9 mouse cellular contexts compared by ENCODE assay signal in the genomic region with DNA sequence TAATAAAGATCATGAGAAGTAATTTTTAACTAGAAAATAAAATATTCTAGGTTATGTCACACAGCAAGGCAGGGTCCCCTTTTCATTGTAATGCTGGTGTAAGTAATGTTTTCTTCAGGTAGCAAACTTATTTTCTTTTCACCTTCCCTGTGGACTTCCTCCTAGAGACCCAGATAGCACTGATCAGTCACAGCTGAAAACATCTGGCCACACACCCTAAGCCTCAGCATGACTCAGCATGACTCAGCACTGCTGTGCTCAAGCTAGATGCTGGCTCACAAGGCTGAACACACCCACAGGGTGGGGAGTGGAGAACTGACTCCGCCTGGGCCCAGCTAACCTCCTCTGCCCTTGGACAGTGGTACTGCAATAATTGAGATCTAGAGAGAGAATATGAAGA. TPM values are rescaled to one million over a fixed set of nuclear protein-coding genes. Genes with fewer than 3 reads are reported as not detected.
DNase-seq lines count a peak whose midpoint lies in the region; ATAC-seq lines count a peak whose summit lies in the region.
"Had no signal": no experiment of that assay in that cellular context is flagged by ENCODE, and none has a peak within 500 bp of the region (broad histone marks: within the 10 kb centered on the region; RNA-seq: fewer than 3 reads in every experiment).

No protein-coding gene starts in this region.

- no peaks in the 10 kb centered on the region for H3K27me3 ChIP-seq in lung, embryonic 15.5 days
- H3K27me3 ChIP-seq: neural tube, embryonic 12.5 days had no signal

- H3K9ac ChIP-seq in lung, embryonic 15.5 days, result no peak overlapping the region
- H3K9ac ChIP-seq: neural tube, embryonic 12.5 days had no signal

- WGBS in lung, embryonic 15.5 days, result 53% methylated on average over 1 of the region's 1 CpGs

- no peak for DNase-seq in lung, postnatal 25 days (ENCODE audit: low spot score)
- peak; percentile 74 for DNase-seq in WW6 (ENCODE audit: low read depth, low spot score)
- DNase-seq in fibroblast of lung, adult 2 months (ENCODE audit: low read depth), result peak; percentile 49
- DNase-seq in liver, result peak; percentile 99
- DNase-seq in urinary bladder, postnatal 25 days (ENCODE audit: low spot score), result peak; percentile 4
- DNase-seq in layer of hippocampus, postnatal 14 days (ENCODE audit: low spot score in 2 of 2), result no peak
- no peak for DNase-seq in neural tube, embryonic 10.5 days (ENCODE audit: extremely low spot score, low spot score)

- no peak overlapping the region for H3K27ac ChIP-seq in lung, embryonic 15.5 days
- H3K27ac ChIP-seq: neural tube, embryonic 12.5 days had no signal

- no peaks in the 10 kb centered on the region for H3K9me3 ChIP-seq in lung, embryonic 15.5 days
- H3K9me3 ChIP-seq: neural tube, embryonic 12.5 days had no signal

- peak; percentile 81 for ATAC-seq in lung, embryonic 15.5 days (ENCODE audit: borderline replicate concordance, extremely low read depth, low FRiP score, low TSS enrichment)

- H3K4me3 ChIP-seq in lung, embryonic 15.5 days, result no peak overlapping the region
- H3K4me3 ChIP-seq: neural tube, embryonic 12.5 days had no signal

- no peaks in the 10 kb centered on the region for H3K36me3 ChIP-seq in lung, embryonic 15.5 days
- H3K36me3 ChIP-seq: neural tube, embryonic 12.5 days had no signal

- H3K4me2 ChIP-seq in lung, embryonic 15.5 days, result no peak overlapping the region
- H3K4me2 ChIP-seq: neural tube, embryonic 12.5 days had no signal

- H3K4me1 ChIP-seq in lung, embryonic 15.5 days, result no peaks in the 10 kb centered on the region
- H3K4me1 ChIP-seq: neural tube, embryonic 12.5 days had no signal

RNA-seq across cellular contexts. Expression of a gene that starts 7.8 kb away (rescaled TPM):
- polyA plus RNA-seq in lung, embryonic 15.5 days (2015; fragmentation: Nextera tagmentation; extraction: Ambion mirVana), result 807 and 1,263 TPM in 2 replicates
- not detected for total RNA-seq in layer of hippocampus, postnatal 14 days (2021)

RNA-seq across cellular contexts. Expression of a gene that starts 17.9 kb away (rescaled TPM):
- polyA plus RNA-seq in lung, embryonic 15.5 days (2015; fragmentation: Nextera tagmentation; extraction: Ambion mirVana), result 8.2 and 12.5 TPM in 2 replicates
- not detected for total RNA-seq in layer of hippocampus, postnatal 14 days (2021)

RNA-seq across cellular contexts. Expression of a gene that starts 20.5 kb away (rescaled TPM):
- not detected in 2 replicates for polyA plus RNA-seq in lung, embryonic 15.5 days (2015; fragmentation: Nextera tagmentation; extraction: Ambion mirVana)
- not detected for total RNA-seq in layer of hippocampus, postnatal 14 days (2021)

RNA-seq across cellular contexts. Expression of a gene that starts 25.2 kb away (rescaled TPM):
- not detected in 2 replicates for polyA plus RNA-seq in lung, embryonic 15.5 days (2015; fragmentation: Nextera tagmentation; extraction: Ambion mirVana)
- not detected for total RNA-seq in layer of hippocampus, postnatal 14 days (2021)
- polyA plus RNA-seq: neural tube, embryonic 12.5 days had no signal

RNA-seq across cellular contexts. Expression of a gene that starts 33.0 kb away (rescaled TPM):
- 14,530 and 15,290 TPM in 2 replicates for polyA plus RNA-seq in lung, embryonic 15.5 days (2015; fragmentation: Nextera tagmentation; extraction: Ambion mirVana)
- 100 to 1,000 TPM; 565 to 654 TPM for total RNA-seq in layer of hippocampus, postnatal 14 days (2021)

Comparison
In these comparisons a context has a peak if more than half of its experiments do, and no peak if none do; other contexts are left out.
1. DNase-seq: peak in WW6 (single experiment), fibroblast of lung, adult 2 months (single experiment), liver (single experiment) and urinary bladder, postnatal 25 days (single experiment); none in lung, postnatal 25 days (single experiment), layer of hippocampus, postnatal 14 days (0 of 2) and neural tube, embryonic 10.5 days (single experiment).